Mouse (Mus musculus): ENCODE results near the gene Wdr48.

Gene Wdr48

DNA sequence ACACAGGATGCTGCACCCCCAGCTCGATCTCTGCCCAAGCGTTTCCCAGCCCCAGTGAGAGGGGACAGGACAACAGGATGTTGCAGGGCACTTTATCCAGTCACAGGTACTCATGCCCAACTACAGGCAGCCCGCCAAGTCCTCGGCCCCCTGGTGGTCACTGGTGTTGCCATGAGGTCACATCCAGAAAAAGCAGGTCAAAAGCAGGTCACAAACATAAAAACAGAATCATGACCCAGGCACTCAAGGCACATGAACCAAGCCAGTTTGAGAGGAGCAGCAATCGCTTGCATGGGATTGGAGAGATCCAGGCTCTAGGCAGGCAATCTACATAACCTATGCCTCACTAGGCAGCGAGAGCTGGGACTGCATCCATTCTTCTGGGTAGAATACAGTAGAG lies 75.5 kb downstream of the Wdr48 start:
- peak; percentile 51 for DNase-seq (ENCODE audit: low read depth, low spot score)

DNA sequence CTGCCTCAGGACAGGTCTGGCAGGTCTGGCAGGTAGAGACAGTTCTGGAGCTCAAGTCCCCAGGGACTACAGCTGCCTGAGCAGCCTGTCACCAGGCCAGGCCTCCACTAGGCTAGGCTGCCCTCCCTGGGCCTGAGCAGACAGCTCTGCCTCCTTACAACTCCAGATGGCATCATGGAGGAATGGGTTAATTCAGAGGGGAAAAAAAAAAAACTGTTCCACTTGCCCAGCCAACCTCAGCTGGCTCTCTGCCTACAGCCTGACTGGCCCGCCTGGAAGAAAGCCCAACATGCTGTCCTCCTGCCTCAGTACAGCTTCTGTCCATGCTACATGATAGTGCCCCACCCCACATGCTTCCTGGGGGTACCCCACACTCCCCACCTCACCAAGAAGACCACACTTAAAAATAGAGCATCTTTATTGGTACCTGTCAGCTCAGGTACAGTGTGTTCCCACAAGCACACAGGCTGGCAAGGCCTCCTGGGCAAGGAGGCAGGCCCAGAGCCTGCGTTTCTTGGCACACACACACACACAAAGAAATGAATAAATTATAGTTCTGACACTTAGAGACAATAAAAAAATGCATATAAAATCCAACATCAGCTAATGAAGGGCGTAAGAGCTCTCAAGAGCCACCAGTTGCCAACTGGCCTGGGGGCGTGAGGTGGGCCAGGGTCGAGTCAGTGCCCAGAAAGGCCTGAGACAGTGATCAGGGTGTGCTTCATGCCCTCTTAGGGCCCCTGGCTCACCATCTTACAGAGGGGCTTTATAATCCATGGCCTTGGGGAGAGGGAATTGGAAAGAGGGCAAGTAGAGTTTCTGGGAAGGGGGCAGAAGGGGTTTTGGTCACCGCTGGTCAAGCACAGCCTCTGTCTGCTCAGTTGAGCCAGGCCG lies 76.3 kb downstream of the Wdr48 start:
- DNase-seq (ENCODE audit: low read depth, low spot score) = peak; percentile 87

DNA sequence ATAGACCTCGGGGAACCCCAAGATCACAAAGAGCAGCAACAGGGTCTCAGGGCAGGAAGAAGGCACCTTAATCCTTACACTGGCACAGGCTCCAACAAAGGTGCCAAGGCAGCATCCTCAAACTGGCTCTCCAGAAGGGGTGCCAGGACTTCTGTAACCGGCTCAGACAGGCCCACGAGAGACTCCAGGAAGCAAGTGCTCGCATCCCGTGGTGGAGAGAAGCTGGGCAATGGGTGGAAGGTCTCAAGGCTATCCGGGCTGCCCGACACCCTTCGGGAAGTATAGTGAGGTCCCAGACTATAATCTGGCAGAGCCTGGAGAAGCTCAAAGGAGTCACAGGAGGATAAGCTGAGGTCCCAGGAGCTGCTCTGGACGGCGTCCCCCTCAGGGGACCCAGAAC lies 77.5 kb downstream of the Wdr48 start:
- DNase-seq (ENCODE audit: low read depth, low spot score) = peak; percentile 27

DNA sequence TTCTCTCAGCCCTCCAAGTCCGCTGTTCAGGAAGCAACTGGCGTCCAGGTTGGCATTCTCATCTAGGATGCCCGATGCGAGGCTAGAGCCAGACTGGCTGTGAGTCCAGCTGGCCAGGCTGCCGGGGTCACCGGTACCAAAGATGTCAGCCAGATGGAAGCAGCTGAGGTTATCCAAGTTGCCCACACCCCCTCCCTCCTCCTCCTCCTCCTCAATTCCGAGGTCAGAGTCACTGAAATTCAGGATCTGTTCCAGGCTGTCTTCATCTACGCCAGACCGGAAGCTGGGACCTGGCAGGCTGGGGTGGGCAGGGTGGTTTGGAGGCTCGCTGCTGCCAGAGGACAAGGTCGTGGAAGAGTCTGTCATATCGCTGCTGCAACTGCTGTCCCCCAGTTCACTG lies 77.9 kb downstream of the Wdr48 start:
- peak; percentile 75 for DNase-seq (ENCODE audit: low read depth, low spot score)

DNA sequence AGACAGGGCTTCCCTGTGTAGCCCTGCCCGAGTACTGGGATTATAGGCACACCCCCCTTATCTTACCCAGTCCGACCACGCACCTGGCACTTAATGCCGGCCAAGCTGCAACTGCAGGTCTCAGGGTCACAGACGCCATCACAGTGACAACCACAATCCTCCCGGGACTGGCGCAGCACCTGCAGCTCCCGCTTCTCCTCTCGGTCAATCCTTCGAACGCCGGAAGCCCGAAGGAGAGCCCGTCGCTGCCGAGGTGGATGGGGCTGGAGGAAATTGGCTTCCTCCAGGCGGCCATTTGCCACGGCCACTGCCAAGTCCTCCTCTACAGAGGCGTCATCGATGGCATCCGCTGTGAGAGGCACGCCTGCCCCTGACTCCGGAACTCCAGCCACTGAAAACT lies 78.6 kb downstream of the Wdr48 start:
- DNase-seq (ENCODE audit: low read depth, low spot score) = no peak

DNA sequence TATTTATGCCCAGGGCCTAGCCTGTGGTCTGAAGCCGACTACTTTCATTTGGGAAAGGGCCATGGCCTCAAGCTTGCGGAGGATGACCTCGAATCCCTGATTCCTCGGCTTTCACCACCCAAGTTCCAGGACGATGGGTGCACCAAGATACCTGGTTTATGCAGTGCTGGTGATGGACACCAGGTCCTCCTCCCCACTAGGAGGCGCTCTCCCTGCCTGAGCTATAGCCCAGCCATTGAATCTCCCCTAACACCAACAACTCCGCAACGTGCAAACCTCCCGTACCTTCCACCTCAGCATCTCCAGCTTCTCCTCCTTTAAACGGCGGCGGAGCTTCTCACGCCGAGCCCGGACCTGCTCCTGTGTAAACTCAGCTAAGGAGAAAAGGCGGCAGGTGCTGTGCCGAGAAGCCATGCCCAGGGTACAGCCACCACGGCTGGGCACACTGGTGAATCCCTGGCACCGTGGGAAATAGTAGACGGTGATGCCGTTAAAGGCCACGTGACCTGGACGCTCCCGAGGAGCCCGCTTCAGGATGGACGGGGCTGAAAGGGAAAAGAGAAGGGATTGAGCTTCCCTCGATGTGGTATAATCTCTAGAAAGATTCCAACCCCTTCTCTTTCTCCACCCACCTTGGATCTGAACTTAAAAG lies 79.3 kb downstream of the Wdr48 start:
- DNase-seq (ENCODE audit: low read depth, low spot score) = peak; percentile 21

DNA sequence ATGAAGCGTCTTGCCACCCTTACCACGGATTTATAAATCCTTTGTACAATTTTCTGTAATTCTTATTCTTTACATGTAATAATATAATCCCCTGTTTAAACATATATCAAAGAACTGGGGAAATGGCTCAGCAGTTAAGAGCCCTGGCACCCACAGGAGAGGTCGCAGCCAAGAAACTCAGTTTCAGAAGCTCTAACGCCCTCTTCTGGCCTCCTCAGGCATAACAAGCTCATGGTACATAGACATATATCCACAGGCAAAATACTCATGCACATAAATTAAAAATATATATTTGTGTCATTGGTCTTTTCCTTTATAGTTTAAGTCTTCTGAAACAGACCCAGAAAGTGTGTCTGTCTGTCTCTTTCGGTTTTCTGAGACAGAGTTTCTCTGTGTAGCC lies 79.9 kb downstream of the Wdr48 start:
- DNase-seq (ENCODE audit: low read depth, low spot score) = no peak

DNA sequence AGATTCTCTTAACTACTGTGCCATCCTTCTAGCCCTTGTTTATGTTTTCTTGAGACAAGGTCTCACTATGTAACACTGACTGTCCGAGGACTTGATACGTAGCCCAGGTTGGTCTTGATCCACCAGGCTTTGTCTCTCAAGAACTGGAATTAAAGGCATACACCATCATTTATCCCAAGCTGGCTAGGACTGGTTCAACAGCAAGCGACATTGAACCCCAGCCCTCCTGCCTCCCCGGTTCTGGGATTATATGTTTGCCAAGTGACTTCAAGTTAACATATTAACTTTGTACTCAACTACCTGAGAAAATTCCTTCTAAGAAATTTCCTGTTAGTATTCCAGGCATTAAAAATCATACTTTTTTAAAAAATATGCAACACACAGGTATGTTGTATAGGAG lies 80.6 kb downstream of the Wdr48 start:
- no peak for DNase-seq (ENCODE audit: low read depth, low spot score)
